Mouse (Mus musculus): ENCODE results near the gene Mllt6. TPM values are rescaled to one million over a fixed set of nuclear protein-coding genes. Genes with fewer than 3 reads are reported as not detected.

Mllt6 gene
- polyA plus RNA-seq, 2 experiments: 0.22 to 1.0 TPM

DNA sequence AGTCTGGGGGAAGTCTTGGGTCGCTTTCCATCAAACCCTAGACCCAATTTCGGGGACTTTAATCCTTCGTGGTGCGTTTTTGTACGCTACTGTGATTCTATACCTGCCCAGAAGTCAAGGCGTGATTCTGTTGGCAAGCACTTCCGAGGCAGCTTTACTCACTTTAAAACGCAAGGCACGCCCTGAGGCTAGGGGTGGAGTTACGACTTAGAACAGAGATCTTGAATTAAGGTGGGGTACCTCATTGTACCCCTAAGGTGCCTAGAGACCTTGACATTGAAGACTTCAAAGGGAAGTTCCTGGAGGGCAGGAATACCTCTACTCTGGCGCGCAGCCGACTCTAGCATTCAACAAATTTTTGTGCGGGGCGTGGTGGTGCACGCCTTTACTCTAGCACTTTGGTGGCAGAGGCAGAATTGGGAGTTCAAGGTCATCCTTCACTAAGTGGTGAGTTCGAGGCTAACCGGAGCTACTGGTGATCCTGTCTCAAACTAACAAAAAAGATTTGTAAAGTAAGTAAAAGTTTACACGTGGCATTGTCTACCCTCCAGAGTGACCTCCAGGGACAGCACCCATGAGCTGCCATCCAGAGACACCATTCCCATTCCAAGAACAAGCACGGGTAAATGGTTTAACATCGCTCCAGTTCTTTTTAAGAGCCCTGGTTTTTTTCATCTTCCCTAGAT, 864 bp upstream of the Mllt6 start:
- Histone ChIP-seq H3K27me3 (ENCODE audit: control insufficient read depth, insufficient read depth, low read length) (peaks cover 65% of the 10 kb centered on the region), H3K4me1 (replicated peaks; ENCODE audit: control insufficient read depth in 2 of 2, insufficient read depth in 2 of 2, low read length in 1 of 2) (peaks cover 0 to 11% of the 10 kb centered on the region in 2 experiments; a peak in 2 of 4 replicates), H3K4me3 (ENCODE audit: insufficient read depth in 1 of 2, low read depth in 2 of 2, low read length in 2 of 2) (peak overlapping the region; percentile 42 to 59; a peak in 3 of 4 replicates), H3K9me3 (ENCODE audit: control insufficient read depth, low read length) (no peaks in the 10 kb centered on the region), H3K27ac (no peak overlapping the region), H3K4me2 (ENCODE audit: low read depth) (peak overlapping the region; percentile 60), H3K36me3 (replicated peaks; ENCODE audit: control insufficient read depth, insufficient read depth, low read depth) (no peaks in the 10 kb centered on the region), H3K9ac (replicated peaks) (no peak overlapping the region)
- TF ChIP-seq EP300 (IDR thresholded peaks at IDR 0.05; ENCODE audit: low read depth) (no peak), CTCF (IDR thresholded peaks at IDR 0.05; ENCODE audit: low read depth) (no peak)
- no peak for ATAC-seq (ENCODE audit: insufficient read depth)
- 4% methylated on average over 21 of the region's 21 CpGs for WGBS (ENCODE audit: insufficient replicate concordance)
- DNase-seq (ENCODE audit: low read depth in 3 of 3, low spot score in 3 of 3): no peak

GRCm38 (mm10) chr11:97663528-97664338, 519 bp downstream of the Mllt6 start:
- DNase-seq (ENCODE audit: low read depth in 3 of 3, low spot score in 3 of 3): no peak
- H3K36me3 ChIP-seq (replicated peaks; ENCODE audit: control insufficient read depth, insufficient read depth, low read depth): no peaks in the 10 kb centered on the region
- H3K4me2 ChIP-seq (ENCODE audit: low read depth): peak overlapping the region; percentile 60
- peaks cover 0 to 10% of the 10 kb centered on the region in 2 experiments; a peak in 2 of 4 replicates for H3K4me1 ChIP-seq (replicated peaks; ENCODE audit: control insufficient read depth in 2 of 2, insufficient read depth in 2 of 2, low read length in 1 of 2)
- peak overlapping the region; percentile 48 to 59 for H3K4me3 ChIP-seq (ENCODE audit: insufficient read depth in 1 of 2, low read depth in 2 of 2, low read length in 2 of 2)
- TF ChIP-seq EP300 (IDR thresholded peaks at IDR 0.05; ENCODE audit: low read depth) (no peak), CTCF (IDR thresholded peaks at IDR 0.05; ENCODE audit: low read depth) (no peak)
- no peaks in the 10 kb centered on the region for H3K9me3 ChIP-seq (ENCODE audit: control insufficient read depth, low read length)
- no peak overlapping the region for H3K27ac ChIP-seq
- ATAC-seq (ENCODE audit: insufficient read depth): no peak
- 1% methylated on average over 37 of the region's 57 CpGs for WGBS (ENCODE audit: insufficient replicate concordance)
- H3K9ac ChIP-seq (replicated peaks): no peak overlapping the region
- peaks cover 65% of the 10 kb centered on the region for H3K27me3 ChIP-seq (ENCODE audit: control insufficient read depth, insufficient read depth, low read length)

DNA sequence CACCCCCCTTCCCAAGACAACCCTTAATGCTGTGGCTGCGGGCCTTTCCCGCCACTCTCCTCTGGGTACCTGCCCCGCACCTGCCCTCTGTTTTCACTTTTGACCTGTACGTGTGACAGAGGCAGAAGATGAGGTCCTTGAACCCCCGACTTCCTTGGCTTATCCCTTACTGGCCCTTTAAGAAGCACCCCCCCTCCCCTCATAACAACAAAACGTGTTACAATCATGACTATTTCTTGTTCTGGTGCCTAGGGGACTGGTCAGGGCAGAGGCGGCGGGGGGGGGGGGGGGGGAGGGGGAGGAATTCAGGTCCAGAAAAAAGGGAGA, 1.1 kb downstream of the Mllt6 start:
- Histone ChIP-seq H3K27me3 (ENCODE audit: control insufficient read depth, insufficient read depth, low read length) (peaks cover 61% of the 10 kb centered on the region), H3K27ac (no peak overlapping the region), H3K4me2 (ENCODE audit: low read depth) (peak overlapping the region; percentile 60), H3K36me3 (replicated peaks; ENCODE audit: control insufficient read depth, insufficient read depth, low read depth) (no peaks in the 10 kb centered on the region), H3K9ac (replicated peaks) (no peak overlapping the region), H3K4me1 (replicated peaks; ENCODE audit: control insufficient read depth in 2 of 2, insufficient read depth in 2 of 2, low read length in 1 of 2) (peaks cover 0 to 4% of the 10 kb centered on the region in 2 experiments; a peak in 1 of 4 replicates), H3K9me3 (ENCODE audit: control insufficient read depth, low read length) (no peaks in the 10 kb centered on the region), H3K4me3 (ENCODE audit: insufficient read depth in 1 of 2, low read depth in 2 of 2, low read length in 2 of 2) (peak overlapping the region; percentile 48 to 59; a peak in 3 of 4 replicates)
- WGBS (ENCODE audit: insufficient replicate concordance): 4% methylated on average over 8 of the region's 8 CpGs
- DNase-seq (ENCODE audit: low read depth in 3 of 3, low spot score in 3 of 3): no peak
- TF ChIP-seq CTCF (IDR thresholded peaks at IDR 0.05; ENCODE audit: low read depth) (no peak), EP300 (IDR thresholded peaks at IDR 0.05; ENCODE audit: low read depth) (no peak)
- no peak for ATAC-seq (ENCODE audit: insufficient read depth)

GRCm38 (mm10) chr11:97664771-97665240, 1.6 kb downstream of the Mllt6 start:
- Histone ChIP-seq H3K4me1 (replicated peaks; ENCODE audit: control insufficient read depth in 2 of 2, insufficient read depth in 2 of 2, low read length in 1 of 2) (peaks cover 0 to 3% of the 10 kb centered on the region in 2 experiments; a peak in 1 of 4 replicates), H3K9me3 (ENCODE audit: control insufficient read depth, low read length) (no peaks in the 10 kb centered on the region), H3K27ac (no peak overlapping the region), H3K4me2 (ENCODE audit: low read depth) (no peak overlapping the region), H3K36me3 (replicated peaks; ENCODE audit: control insufficient read depth, insufficient read depth, low read depth) (no peaks in the 10 kb centered on the region), H3K9ac (replicated peaks) (no peak overlapping the region), H3K4me3 (ENCODE audit: insufficient read depth in 1 of 2, low read depth in 2 of 2, low read length in 2 of 2) (no peak overlapping the region), H3K27me3 (ENCODE audit: control insufficient read depth, insufficient read depth, low read length) (peaks cover 56% of the 10 kb centered on the region)
- TF ChIP-seq EP300 (IDR thresholded peaks at IDR 0.05; ENCODE audit: low read depth) (no peak), CTCF (IDR thresholded peaks at IDR 0.05; ENCODE audit: low read depth) (peak; percentile 17; the same call in 1 of the 2 replicates)
- DNase-seq (ENCODE audit: low read depth in 3 of 3, low spot score in 3 of 3) (no peak), ATAC-seq (ENCODE audit: insufficient read depth) (no peak)
- WGBS (ENCODE audit: insufficient replicate concordance): 18% methylated on average over 6 of the region's 6 CpGs

GRCm38 (mm10) chr11:97665431-97665830, 2.2 kb downstream of the Mllt6 start:
- H3K9ac ChIP-seq (replicated peaks): no peak overlapping the region
- H3K4me1 ChIP-seq (replicated peaks; ENCODE audit: control insufficient read depth in 2 of 2, insufficient read depth in 2 of 2, low read length in 1 of 2): peaks cover 0 to 3% of the 10 kb centered on the region in 2 experiments; a peak in 1 of 4 replicates
- ATAC-seq (ENCODE audit: insufficient read depth) (no peak), DNase-seq (ENCODE audit: low read depth in 3 of 3, low spot score in 3 of 3) (no peak)
- peaks cover 50% of the 10 kb centered on the region for H3K27me3 ChIP-seq (ENCODE audit: control insufficient read depth, insufficient read depth, low read length)
- H3K36me3 ChIP-seq (replicated peaks; ENCODE audit: control insufficient read depth, insufficient read depth, low read depth): no peaks in the 10 kb centered on the region
- H3K4me2 ChIP-seq (ENCODE audit: low read depth): no peak overlapping the region
- no peak overlapping the region for H3K4me3 ChIP-seq (ENCODE audit: insufficient read depth in 1 of 2, low read depth in 2 of 2, low read length in 2 of 2)
- TF ChIP-seq EP300 (IDR thresholded peaks at IDR 0.05; ENCODE audit: low read depth) (no peak), CTCF (IDR thresholded peaks at IDR 0.05; ENCODE audit: low read depth) (no peak)
- no peaks in the 10 kb centered on the region for H3K9me3 ChIP-seq (ENCODE audit: control insufficient read depth, low read length)
- H3K27ac ChIP-seq: no peak overlapping the region
- 70% methylated on average over 13 of the region's 13 CpGs for WGBS (ENCODE audit: insufficient replicate concordance)

Measured in liver, embryonic 14.5 days (tissue).